Mouse (Mus musculus) heart, embryonic 12.5 days (tissue): ENCODE data around the gene Gmds. TPM values are rescaled to one million over a fixed set of nuclear protein-coding genes. Genes with fewer than 3 reads are reported as not detected.

Source experiments
- ATAC-seq: fragments of 200-750 bp; cut with Nextera tagmentation; 2 replicates; pipeline ENCODE4 v1.8.0; 2017; ENCODE audit warnings: moderate TSS enrichment, moderate library complexity; ENCODE audit not compliant: insufficient number of reproducible peaks, low FRiP score
- H3K27ac ChIP-seq: fragments of 300-500 bp; sonication (generic); 2 replicates; pipeline ENCODE4 v1.5.1; 2016; ENCODE audit warnings: mild to moderate bottlenecking, moderate library complexity; ENCODE audit not compliant: poor library complexity, severe bottlenecking
- H3K27me3 ChIP-seq: fragments of 300-500 bp; sonication (generic); replicated peaks from 2 replicates; pipeline ENCODE4 v1.6.1; 2016; ENCODE audit warnings: mild to moderate bottlenecking, moderate library complexity
- H3K36me3 ChIP-seq: fragments of 300-500 bp; sonication (generic); 2 replicates; pipeline ENCODE4 v1.6.1; 2016; ENCODE audit warnings: mild to moderate bottlenecking, moderate library complexity
- H3K4me1 ChIP-seq: fragments of 300-500 bp; sonication (generic); replicated peaks from 2 replicates; pipeline ENCODE4 v1.6.1; 2016; ENCODE audit warnings: mild to moderate bottlenecking
- H3K4me2 ChIP-seq: fragments of 300-500 bp; sonication (generic); 2 replicates; pipeline ENCODE4 v1.6.1; 2016; ENCODE audit warnings: mild to moderate bottlenecking, moderate library complexity
- H3K4me3 ChIP-seq: fragments of 300-500 bp; sonication (generic); 2 replicates; pipeline ENCODE4 v1.5.1; 2016; ENCODE audit warnings: mild to moderate bottlenecking
- H3K9ac ChIP-seq: fragments of 300-500 bp; sonication (generic); 2 replicates; pipeline ENCODE4 v1.6.1; 2016; ENCODE audit warnings: mild to moderate bottlenecking, moderate library complexity
- H3K9me3 ChIP-seq: fragments of 300-500 bp; sonication (generic); replicated peaks from 2 replicates; pipeline ENCODE4 v1.6.1; 2016; ENCODE audit warnings: mild to moderate bottlenecking, moderate library complexity
- WGBS: fragments of 180-500 bp; shearing (Covaris S2); methylation state at CpG from one replicate; pipeline ENCODE4 v1.1.7; 2016; 5-methylcytosine and 5-hydroxymethylcytosine counted together
- polyA plus RNA-seq: library from polyadenylated mRNA; unstranded; fragments of >200 nt; fragmentation: Nextera tagmentation; extraction: Ambion mirVana; gene quantifications from 2 replicates; pipeline ENCODE4 v1.2.1, GENCODE M21; 2016

The Gmds gene
- polyA plus RNA-seq, 1 experiment from 2014 or later = 26.9 TPM

GRCm38 (mm10) chr13:31825180-31825579, 513.4 kb downstream of the Gmds start:
- no peak for ATAC-seq
- 100% methylated on average over 1 of the region's 1 CpGs for WGBS
- no peaks in the 10 kb centered on the region for H3K36me3 ChIP-seq

GRCm38 (mm10) chr13:31823316-31823715, 515.2 kb downstream of the Gmds start:
- no peak for ATAC-seq
- Histone ChIP-seq H3K27ac (no peak overlapping the region), H3K4me3 (no peak overlapping the region), H3K27me3 (peaks cover 18% of the 10 kb centered on the region), H3K9ac (no peak overlapping the region), H3K36me3 (no peaks in the 10 kb centered on the region), H3K9me3 (no peaks in the 10 kb centered on the region), H3K4me1 (peaks cover 63% of the 10 kb centered on the region), H3K4me2 (no peak overlapping the region)
- WGBS = 37% methylated on average over 5 of the region's 5 CpGs

More at GRCm38 (mm10) chr13:31825180-31825579, 513.4 kb downstream of the Gmds start:
- Histone ChIP-seq H3K4me2 (no peak overlapping the region), H3K9ac (no peak overlapping the region), H3K27me3 (peaks cover 26% of the 10 kb centered on the region), H3K4me3 (no peak overlapping the region), H3K9me3 (no peaks in the 10 kb centered on the region), H3K4me1 (peaks cover 54% of the 10 kb centered on the region), H3K27ac (no peak overlapping the region)

DNA sequence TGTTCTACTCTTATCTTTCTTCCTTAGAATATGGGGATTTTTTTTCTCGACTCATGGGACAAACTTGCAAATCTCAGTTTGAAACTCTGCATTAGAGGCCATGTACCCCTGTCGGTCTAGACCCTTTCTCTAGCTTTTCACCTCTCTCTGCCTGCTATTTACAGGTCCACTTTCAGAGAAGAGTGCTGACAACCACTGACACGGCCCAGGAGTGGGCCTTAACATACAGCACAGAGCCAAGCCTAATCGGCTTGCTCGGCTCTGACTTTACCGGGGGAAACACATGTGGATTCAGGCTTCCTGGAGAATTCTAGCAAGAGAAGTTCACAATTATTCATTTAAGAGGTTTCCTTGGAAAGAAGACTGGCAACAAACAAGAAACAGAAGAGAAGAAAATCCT, 517.5 kb downstream of the Gmds start:
- H3K4me2 ChIP-seq = peak overlapping the region; percentile 72
- peak overlapping the region; percentile 55 for H3K9ac ChIP-seq
- 5% methylated on average over 6 of the region's 6 CpGs for WGBS
- no peaks in the 10 kb centered on the region for H3K9me3 ChIP-seq
- peak overlapping the region; percentile 85 for H3K27ac ChIP-seq
- peaks cover 38% of the 10 kb centered on the region for H3K27me3 ChIP-seq
- peak overlapping the region; percentile 48 for H3K4me3 ChIP-seq
- H3K36me3 ChIP-seq = no peaks in the 10 kb centered on the region
- peak; percentile 54; the same call in 1 of the 2 replicates for ATAC-seq
- peaks cover 61% of the 10 kb centered on the region for H3K4me1 ChIP-seq

GRCm38 (mm10) chr13:31820587-31821017, 517.9 kb downstream of the Gmds start:
- Histone ChIP-seq H3K4me1 (peaks cover 65% of the 10 kb centered on the region), H3K27ac (peak overlapping the region; percentile 85), H3K9ac (peak overlapping the region; percentile 55), H3K9me3 (no peaks in the 10 kb centered on the region), H3K27me3 (peaks cover 42% of the 10 kb centered on the region), H3K36me3 (no peaks in the 10 kb centered on the region), H3K4me3 (peak overlapping the region; percentile 48), H3K4me2 (peak overlapping the region; percentile 72)
- peak; percentile 74 for ATAC-seq
- WGBS = 3% methylated on average over 16 of the region's 16 CpGs

DNA sequence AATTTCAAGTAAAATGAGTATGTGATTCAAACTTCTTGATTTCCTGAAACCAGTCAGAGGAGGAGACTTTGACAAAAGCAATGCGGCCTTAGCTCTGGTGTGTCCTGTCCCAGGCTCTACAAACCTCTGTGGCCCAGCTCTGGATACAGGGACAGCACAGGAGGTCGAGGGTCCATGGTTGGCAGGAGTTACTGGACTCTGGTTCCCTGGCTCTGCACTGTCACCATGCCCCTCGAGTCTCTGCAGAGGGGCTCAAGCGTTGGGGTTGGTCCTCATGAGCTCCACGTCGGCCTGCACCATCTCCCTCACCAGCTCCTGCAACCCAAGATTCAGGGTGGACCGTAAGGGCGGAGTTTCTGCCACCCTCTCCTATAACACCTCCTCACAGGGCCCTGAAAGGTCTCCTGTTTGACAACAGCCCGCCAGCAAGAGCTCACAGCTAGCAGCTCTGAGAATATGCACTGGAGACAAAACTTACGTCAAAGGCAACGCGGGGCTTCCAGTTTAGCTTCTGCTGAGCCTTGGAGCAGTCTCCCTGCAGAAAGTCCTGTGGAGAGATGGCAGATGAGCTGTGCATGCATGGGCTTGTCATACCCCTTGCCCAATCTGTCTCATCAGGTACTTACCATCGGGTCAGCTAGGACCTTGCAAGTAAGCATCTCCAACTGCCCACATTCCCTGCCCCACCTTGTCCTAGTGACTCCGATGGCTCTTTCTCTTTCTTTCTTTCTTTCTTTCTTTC, 518.7 kb downstream of the Gmds start:
- Histone ChIP-seq H3K27ac (peak overlapping the region; percentile 60), H3K36me3 (no peaks in the 10 kb centered on the region), H3K9me3 (no peaks in the 10 kb centered on the region), H3K4me1 (peaks cover 67% of the 10 kb centered on the region), H3K4me2 (peak overlapping the region; percentile 56), H3K27me3 (peaks cover 38% of the 10 kb centered on the region), H3K9ac (peak overlapping the region; percentile 16; the same call in 1 of the 2 replicates), H3K4me3 (peak overlapping the region; percentile 14; the same call in 1 of the 2 replicates)
- ATAC-seq = no peak
- WGBS = 36% methylated on average over 14 of the region's 14 CpGs

DNA sequence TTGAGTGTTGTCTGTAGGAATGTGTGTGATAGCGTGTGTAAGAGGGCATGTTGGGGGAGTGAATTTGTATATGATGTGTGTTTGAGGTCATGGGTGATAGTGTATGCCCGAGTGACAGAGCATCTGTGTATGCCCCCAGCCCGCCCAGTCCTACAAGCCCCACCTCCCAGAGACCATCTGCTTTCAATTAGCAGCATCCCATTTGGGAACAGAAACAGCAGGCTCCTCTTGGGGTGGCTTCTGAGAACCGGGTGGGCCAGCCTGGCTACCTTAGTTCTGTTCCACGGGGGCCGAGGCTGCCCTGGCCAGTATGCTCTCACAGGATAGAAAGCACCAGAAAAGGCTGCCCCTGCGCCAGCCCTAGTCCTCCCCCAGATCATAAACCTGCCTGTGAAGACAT, 520.2 kb downstream of the Gmds start:
- 38% methylated on average over 7 of the region's 7 CpGs for WGBS
- Histone ChIP-seq H3K9me3 (no peaks in the 10 kb centered on the region), H3K27me3 (peaks cover 48% of the 10 kb centered on the region)

DNA sequence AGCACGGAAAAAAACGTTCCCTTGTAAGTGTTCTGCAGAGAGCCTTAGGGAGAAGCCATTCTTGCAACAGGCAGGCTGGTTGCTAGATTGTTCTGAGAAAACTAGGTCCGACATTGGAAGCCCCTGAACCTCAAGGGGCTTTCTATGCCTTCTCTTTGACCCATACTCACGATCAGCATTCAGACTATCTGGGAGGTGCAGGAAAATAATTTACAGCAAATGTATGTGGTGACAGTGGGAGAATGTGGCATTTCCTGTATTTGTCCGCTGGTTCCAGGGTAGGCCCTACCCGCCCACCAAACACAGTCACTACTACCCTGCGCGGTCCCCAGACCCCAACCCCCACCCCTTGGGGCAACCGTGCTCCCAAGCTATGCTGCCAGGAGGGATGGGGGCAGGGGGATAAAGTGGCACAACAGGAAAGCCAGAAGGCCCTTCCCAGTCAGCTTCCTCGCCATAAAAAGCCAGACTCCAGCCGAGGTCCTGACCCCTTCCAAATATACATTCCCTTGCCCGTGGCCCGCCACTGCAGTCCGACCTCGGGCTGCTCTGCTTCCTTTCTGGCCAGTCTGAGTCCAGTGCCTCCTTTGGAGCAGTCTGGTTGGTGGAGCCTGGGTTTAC, 523.0 kb downstream of the Gmds start:
- H3K4me3 ChIP-seq = no peak overlapping the region
- peak overlapping the region; percentile 27; the same call in 1 of the 2 replicates for H3K9ac ChIP-seq
- peaks cover 45% of the 10 kb centered on the region for H3K4me1 ChIP-seq
- ATAC-seq = peak; percentile 51; the same call in 1 of the 2 replicates
- no peaks in the 10 kb centered on the region for H3K9me3 ChIP-seq
- no peaks in the 10 kb centered on the region for H3K36me3 ChIP-seq
- 33% methylated on average over 15 of the region's 15 CpGs for WGBS
- peak overlapping the region; percentile 40; the same call in 1 of the 2 replicates for H3K27ac ChIP-seq
- peaks cover 66% of the 10 kb centered on the region for H3K27me3 ChIP-seq
- peak overlapping the region; percentile 32 for H3K4me2 ChIP-seq

More for the DNA sequence above, 520.2 kb downstream of the Gmds start:
- Histone ChIP-seq H3K36me3 (no peaks in the 10 kb centered on the region), H3K27ac (no peak overlapping the region), H3K4me3 (no peak overlapping the region), H3K4me2 (no peak overlapping the region), H3K4me1 (peaks cover 69% of the 10 kb centered on the region), H3K9ac (no peak overlapping the region)
- ATAC-seq = no peak

GRCm38 (mm10) chr13:31812701-31813100, 525.8 kb downstream of the Gmds start:
- peak overlapping the region; percentile 52 for H3K9ac ChIP-seq
- H3K27me3 ChIP-seq = peaks cover 63% of the 10 kb centered on the region
- H3K36me3 ChIP-seq = peaks cover 7% of the 10 kb centered on the region
- 0 out of 2 replicates have a peak overlapping the region, but pooled peaks have one; percentile 9 for H3K27ac ChIP-seq
- WGBS = 64% methylated on average over 2 of the region's 2 CpGs
- H3K4me1 ChIP-seq = peaks cover 33% of the 10 kb centered on the region
- no peaks in the 10 kb centered on the region for H3K9me3 ChIP-seq
- H3K4me3 ChIP-seq = peak overlapping the region; percentile 20
- ATAC-seq = no peak
- peak overlapping the region; percentile 49 for H3K4me2 ChIP-seq

- Histone ChIP-seq H3K27ac (peak overlapping the region; percentile 65), H3K9ac (peak overlapping the region; percentile 82), H3K4me3 (peak overlapping the region; percentile 62), H3K36me3 (peaks cover 7% of the 10 kb centered on the region), H3K27me3 (peaks cover 60% of the 10 kb centered on the region), H3K4me2 (peak overlapping the region; percentile 71), H3K9me3 (no peaks in the 10 kb centered on the region), H3K4me1 (peaks cover 33% of the 10 kb centered on the region)
- no peak for ATAC-seq
- WGBS = 16% methylated on average over 44 of the region's 44 CpGs
Observed at GRCm38 (mm10) chr13:31811542-31812021, 527.0 kb downstream of the Gmds start.

DNA sequence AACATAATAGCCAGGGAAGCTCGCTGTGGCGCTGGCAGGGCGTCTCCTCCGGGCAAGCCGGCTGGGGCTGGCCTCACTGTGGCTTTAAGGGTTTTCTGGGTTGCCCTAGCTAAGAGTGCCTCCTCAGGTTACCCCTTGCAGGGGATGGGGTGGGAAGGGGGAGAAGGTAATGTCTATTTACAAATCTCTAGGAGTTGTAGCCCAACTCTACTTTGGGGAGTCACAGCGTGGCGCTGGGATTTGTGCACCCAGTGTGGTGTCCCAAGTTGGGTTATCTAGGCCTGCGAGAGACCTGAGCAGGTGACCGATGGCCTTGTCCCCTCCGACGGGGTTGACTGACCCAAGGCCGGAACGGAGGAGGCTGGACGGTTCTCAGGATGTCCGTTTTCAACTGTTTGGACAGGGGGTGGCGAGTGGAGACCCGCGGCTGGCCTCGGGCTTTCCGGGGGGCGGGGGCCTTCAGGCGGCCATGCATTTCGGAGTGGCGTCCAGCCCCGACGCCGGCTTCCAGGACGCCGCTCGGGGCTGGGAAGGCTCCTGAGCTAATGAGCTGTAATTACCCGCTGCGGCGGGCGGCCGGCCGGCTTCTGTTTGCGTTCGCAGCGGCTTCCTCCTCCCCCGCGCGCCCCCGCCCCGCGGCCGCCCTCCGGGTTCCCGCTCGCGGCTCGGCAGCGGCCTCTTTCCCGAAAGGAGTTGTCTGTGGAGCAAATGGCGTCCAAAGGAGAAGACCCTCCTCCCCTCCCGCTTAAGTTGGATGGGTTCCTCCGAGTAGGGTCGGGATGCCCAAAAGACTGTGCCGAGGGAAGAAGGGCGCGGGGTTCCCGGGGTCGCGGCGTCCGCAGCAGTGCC, 527.6 kb downstream of the Gmds start:
- Histone ChIP-seq H3K36me3 (peaks cover 7% of the 10 kb centered on the region), H3K4me1 (peaks cover 28% of the 10 kb centered on the region), H3K4me2 (peak overlapping the region; percentile 71), H3K9ac (peak overlapping the region; percentile 82), H3K9me3 (no peaks in the 10 kb centered on the region), H3K4me3 (peak overlapping the region; percentile 62), H3K27me3 (peaks cover 57% of the 10 kb centered on the region), H3K27ac (peak overlapping the region; percentile 65)
- WGBS = under 1% methylated on average over 51 of the region's 65 CpGs
- no peak for ATAC-seq
